Mouse (Mus musculus): ENCODE data around the gene Ampd2. TPM values are rescaled to one million over a fixed set of nuclear protein-coding genes. Genes with fewer than 3 reads are reported as not detected.

Gene Ampd2
- polyA plus RNA-seq, 1 experiment from 2014 or later = 69.8 TPM

DNA sequence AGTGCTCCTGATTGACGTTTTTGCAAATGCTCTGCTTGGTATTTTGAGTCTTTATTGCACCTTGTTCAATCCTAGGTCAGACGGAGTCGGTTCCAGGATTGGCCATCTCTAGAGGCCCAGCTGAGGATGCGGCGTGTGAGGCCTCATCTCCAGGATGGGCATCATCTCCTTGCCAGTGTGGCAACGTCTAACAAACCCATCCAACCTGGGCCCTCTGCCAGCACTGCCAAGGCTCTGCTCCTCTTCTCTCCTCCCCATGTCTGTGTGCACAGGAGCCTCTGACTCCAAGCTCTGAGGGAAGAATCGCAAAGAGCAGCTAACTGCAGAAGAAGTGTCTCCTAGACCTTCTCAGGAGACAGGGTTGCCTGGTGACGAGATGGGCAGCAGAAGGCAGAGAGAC lies 23.8 kb downstream of the Ampd2 start:
- no peak overlapping the region for H3K4me3 ChIP-seq (ENCODE audit: low read length)

DNA sequence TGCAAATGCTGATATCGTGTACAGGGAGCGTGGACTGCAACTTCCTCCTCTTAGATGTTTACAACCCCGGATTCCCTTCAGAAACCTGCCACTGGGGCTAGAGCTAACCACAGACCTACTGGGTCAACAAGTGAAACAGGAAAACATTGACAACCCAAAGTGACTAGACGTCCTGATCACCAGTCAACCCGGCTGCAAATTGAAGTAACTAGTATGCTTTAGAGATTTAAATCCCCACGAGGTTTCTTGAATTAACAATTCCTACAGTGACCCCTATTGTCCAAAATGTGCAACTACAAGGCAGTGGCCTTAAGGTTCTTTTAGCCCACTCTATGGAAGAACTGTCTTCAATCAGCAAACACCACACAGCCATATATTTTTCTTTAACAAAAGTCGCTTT lies 25.0 kb downstream of the Ampd2 start:
- Histone ChIP-seq H3K27me3 (ENCODE audit: insufficient read depth, low read length) (no peaks in the 10 kb centered on the region), H3K27ac (ENCODE audit: low read length) (no peak overlapping the region), H3K36me3 (ENCODE audit: insufficient read depth, low read length) (no peaks in the 10 kb centered on the region), H3K4me1 (ENCODE audit: insufficient read depth, low read length) (no peaks in the 10 kb centered on the region), H3K4me2 (replicated peaks; ENCODE audit: low read depth, low read length) (peak overlapping the region; percentile 50), H3K9me3 (ENCODE audit: low read length) (no peaks in the 10 kb centered on the region), H3K9ac (replicated peaks; ENCODE audit: low read length) (no peak overlapping the region; the same call in 1 of the 2 replicates), H3K4me3 (ENCODE audit: low read length) (peak overlapping the region; percentile 8)
- no peak for ATAC-seq (ENCODE audit: low FRiP score, low TSS enrichment)
- WGBS = 15% methylated on average over 7 of the region's 7 CpGs

More for the DNA sequence above, 23.8 kb downstream of the Ampd2 start:
- Histone ChIP-seq H3K27ac (ENCODE audit: low read length) (no peak overlapping the region), H3K27me3 (ENCODE audit: insufficient read depth, low read length) (no peaks in the 10 kb centered on the region), H3K9ac (replicated peaks; ENCODE audit: low read length) (no peak overlapping the region), H3K4me2 (replicated peaks; ENCODE audit: low read depth, low read length) (no peak overlapping the region), H3K9me3 (ENCODE audit: low read length) (no peaks in the 10 kb centered on the region), H3K4me1 (ENCODE audit: insufficient read depth, low read length) (no peaks in the 10 kb centered on the region), H3K36me3 (ENCODE audit: insufficient read depth, low read length) (no peaks in the 10 kb centered on the region)
- 83% methylated on average over 8 of the region's 8 CpGs for WGBS
- ATAC-seq (ENCODE audit: low FRiP score, low TSS enrichment) = no peak

DNA sequence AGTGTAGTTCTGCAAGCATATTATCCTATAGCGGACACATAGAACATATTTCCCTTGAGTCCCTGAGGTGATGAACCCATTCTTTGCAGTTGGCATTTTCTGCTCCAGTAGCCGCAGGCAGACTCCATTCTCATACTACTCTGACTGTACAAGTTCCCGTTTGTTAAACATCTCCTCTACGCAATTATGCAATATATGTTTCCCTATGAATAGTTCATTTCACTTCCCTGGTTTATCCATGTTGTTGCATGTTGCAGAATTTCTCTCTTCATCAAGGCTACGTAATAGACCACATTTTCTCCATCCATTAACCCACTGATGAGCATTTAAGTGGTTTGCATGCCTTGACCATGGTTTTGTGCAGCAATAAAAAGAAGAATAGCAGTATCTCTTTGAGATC lies 36.0 kb downstream of the Ampd2 start:
- Histone ChIP-seq H3K4me3 (ENCODE audit: low read length) (no peak overlapping the region), H3K4me1 (ENCODE audit: insufficient read depth, low read length) (no peaks in the 10 kb centered on the region), H3K9me3 (ENCODE audit: low read length) (no peaks in the 10 kb centered on the region), H3K4me2 (replicated peaks; ENCODE audit: low read depth, low read length) (no peak overlapping the region), H3K36me3 (ENCODE audit: insufficient read depth, low read length) (no peaks in the 10 kb centered on the region), H3K9ac (replicated peaks; ENCODE audit: low read length) (no peak overlapping the region), H3K27me3 (ENCODE audit: insufficient read depth, low read length) (no peaks in the 10 kb centered on the region), H3K27ac (ENCODE audit: low read length) (no peak overlapping the region)
- WGBS = 88% methylated on average over 5 of the region's 5 CpGs
- ATAC-seq (ENCODE audit: low FRiP score, low TSS enrichment) = no peak

DNA sequence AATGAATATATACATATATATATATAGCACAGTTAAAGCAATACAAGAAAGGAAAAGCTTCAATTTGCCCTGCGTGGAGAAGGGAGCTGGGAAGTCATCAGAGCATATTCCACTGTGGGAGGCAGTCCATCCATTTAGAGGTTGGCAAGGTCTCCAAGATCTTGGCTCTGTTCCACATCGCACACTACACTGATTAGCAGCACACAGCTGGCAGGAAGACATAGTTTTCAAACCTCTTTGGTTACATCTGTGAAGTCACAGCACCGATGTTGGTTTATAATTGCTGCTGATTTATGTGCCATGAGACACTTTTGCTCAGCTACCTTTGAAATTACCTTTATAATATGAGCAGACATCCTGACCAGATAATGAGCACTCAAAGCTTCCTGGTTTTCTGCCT lies 38.1 kb downstream of the Ampd2 start:
- no peak overlapping the region for H3K9ac ChIP-seq (replicated peaks; ENCODE audit: low read length)
- no peak for ATAC-seq (ENCODE audit: low FRiP score, low TSS enrichment)
- H3K4me1 ChIP-seq (ENCODE audit: insufficient read depth, low read length) = peaks cover 7% of the 10 kb centered on the region; the same call in 1 of the 2 replicates
- no peaks in the 10 kb centered on the region for H3K36me3 ChIP-seq (ENCODE audit: insufficient read depth, low read length)
- H3K9me3 ChIP-seq (ENCODE audit: low read length) = no peaks in the 10 kb centered on the region
- H3K27me3 ChIP-seq (ENCODE audit: insufficient read depth, low read length) = no peaks in the 10 kb centered on the region
- H3K4me3 ChIP-seq (ENCODE audit: low read length) = no peak overlapping the region
- H3K27ac ChIP-seq (ENCODE audit: low read length) = no peak overlapping the region
- H3K4me2 ChIP-seq (replicated peaks; ENCODE audit: low read depth, low read length) = no peak overlapping the region
- WGBS = 48% methylated on average over 3 of the region's 3 CpGs

DNA sequence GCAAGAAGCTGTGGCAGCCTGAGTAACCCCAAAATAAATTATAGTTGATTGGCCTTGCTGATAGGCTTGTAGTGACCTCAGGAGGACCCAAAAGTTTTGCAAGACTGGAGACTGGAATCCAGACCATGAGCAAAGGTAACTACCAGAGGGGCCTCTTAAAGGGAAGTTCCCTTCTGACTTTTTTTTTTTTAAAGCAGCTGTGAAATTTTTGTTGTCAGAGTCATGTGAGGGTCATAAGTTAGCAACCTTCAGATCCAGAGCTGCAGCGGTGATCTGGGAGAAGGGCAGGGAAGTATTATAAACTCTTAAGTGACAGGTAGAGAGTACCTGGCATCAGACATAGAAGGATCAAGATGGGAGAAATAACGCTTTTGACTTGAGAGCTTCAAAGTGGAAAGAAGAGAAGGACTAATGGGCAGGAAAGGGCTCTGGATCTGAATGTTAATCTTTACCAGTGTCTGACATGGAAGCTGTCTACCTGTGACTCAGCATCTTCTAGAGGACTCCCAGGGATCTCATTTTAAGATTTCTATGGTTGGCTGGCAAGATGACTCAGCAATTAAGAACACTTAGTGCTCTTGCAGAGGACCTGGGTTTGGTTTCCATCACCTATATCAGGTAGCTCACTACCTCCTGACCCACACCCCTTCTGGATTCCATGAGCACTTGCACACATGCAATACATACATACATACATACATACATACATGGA lies 39.4 kb downstream of the Ampd2 start:
- Histone ChIP-seq H3K36me3 (ENCODE audit: insufficient read depth, low read length) (no peaks in the 10 kb centered on the region), H3K4me3 (ENCODE audit: low read length) (no peak overlapping the region), H3K4me2 (replicated peaks; ENCODE audit: low read depth, low read length) (no peak overlapping the region), H3K9ac (replicated peaks; ENCODE audit: low read length) (no peak overlapping the region), H3K27me3 (ENCODE audit: insufficient read depth, low read length) (no peaks in the 10 kb centered on the region), H3K4me1 (ENCODE audit: insufficient read depth, low read length) (peaks cover 7% of the 10 kb centered on the region; the same call in 1 of the 2 replicates), H3K27ac (ENCODE audit: low read length) (no peak overlapping the region), H3K9me3 (ENCODE audit: low read length) (no peaks in the 10 kb centered on the region)
- ATAC-seq (ENCODE audit: low FRiP score, low TSS enrichment) = no peak
- WGBS = 71% methylated on average over 2 of the region's 2 CpGs

GRCm38 (mm10) chr3:108044394-108045140 lies 41.9 kb downstream of the Ampd2 start, which contains the start of gene Gstm4:
Gene Gstm4, minus strand, starts transcription at chr3:108044894.
- Histone ChIP-seq H3K27ac (ENCODE audit: low read length) (peak within 1 kb of the TSS; percentile 52; the same call in 1 of the 2 replicates), H3K4me1 (ENCODE audit: insufficient read depth, low read length) (peaks cover 7% of the 10 kb centered on the region; the same call in 1 of the 2 replicates), H3K9ac (replicated peaks; ENCODE audit: low read length) (peak within 1 kb of the TSS; percentile 75), H3K4me2 (replicated peaks; ENCODE audit: low read depth, low read length) (peak within 1 kb of the TSS; percentile 82), H3K36me3 (ENCODE audit: insufficient read depth, low read length) (no peaks in the 10 kb centered on the region), H3K4me3 (ENCODE audit: low read length) (peak within 1 kb of the TSS; percentile 58), H3K27me3 (ENCODE audit: insufficient read depth, low read length) (no peaks in the 10 kb centered on the region), H3K9me3 (ENCODE audit: low read length) (no peaks in the 10 kb centered on the region)
- 4% methylated on average over 29 of the region's 29 CpGs for WGBS
- ATAC-seq (ENCODE audit: low FRiP score, low TSS enrichment) = peak; percentile 95

GRCm38 (mm10) chr3:108033156-108033555 lies 53.3 kb downstream of the Ampd2 start:
- H3K36me3 ChIP-seq (ENCODE audit: insufficient read depth, low read length) = no peaks in the 10 kb centered on the region
- H3K4me3 ChIP-seq (ENCODE audit: low read length) = no peak overlapping the region
- H3K4me1 ChIP-seq (ENCODE audit: insufficient read depth, low read length) = no peaks in the 10 kb centered on the region
- ATAC-seq (ENCODE audit: low FRiP score, low TSS enrichment) = no peak
- H3K9ac ChIP-seq (replicated peaks; ENCODE audit: low read length) = no peak overlapping the region
- H3K27me3 ChIP-seq (ENCODE audit: insufficient read depth, low read length) = no peaks in the 10 kb centered on the region
- no peak overlapping the region for H3K4me2 ChIP-seq (replicated peaks; ENCODE audit: low read depth, low read length)
- 44% methylated on average over 5 of the region's 5 CpGs for WGBS
- no peak overlapping the region for H3K27ac ChIP-seq (ENCODE audit: low read length)
- no peaks in the 10 kb centered on the region for H3K9me3 ChIP-seq (ENCODE audit: low read length)

- Histone ChIP-seq H3K27ac (ENCODE audit: low read length) (no peak overlapping the region), H3K4me2 (replicated peaks; ENCODE audit: low read depth, low read length) (no peak overlapping the region), H3K27me3 (ENCODE audit: insufficient read depth, low read length) (no peaks in the 10 kb centered on the region), H3K9me3 (ENCODE audit: low read length) (no peaks in the 10 kb centered on the region), H3K4me1 (ENCODE audit: insufficient read depth, low read length) (no peaks in the 10 kb centered on the region), H3K36me3 (ENCODE audit: insufficient read depth, low read length) (no peaks in the 10 kb centered on the region), H3K4me3 (ENCODE audit: low read length) (no peak overlapping the region), H3K9ac (replicated peaks; ENCODE audit: low read length) (no peak overlapping the region)
- ATAC-seq (ENCODE audit: low FRiP score, low TSS enrichment) = no peak
These were observed 54.3 kb downstream of the Ampd2 start for GRCm38 (mm10) chr3:108032113-108032512.

- no peaks in the 10 kb centered on the region for H3K27me3 ChIP-seq (ENCODE audit: insufficient read depth, low read length)
- no peak overlapping the region for H3K27ac ChIP-seq (ENCODE audit: low read length)
- no peak overlapping the region for H3K4me3 ChIP-seq (ENCODE audit: low read length)
- H3K4me1 ChIP-seq (ENCODE audit: insufficient read depth, low read length) = no peaks in the 10 kb centered on the region
- no peaks in the 10 kb centered on the region for H3K9me3 ChIP-seq (ENCODE audit: low read length)
- H3K4me2 ChIP-seq (replicated peaks; ENCODE audit: low read depth, low read length) = no peak overlapping the region
- 70% methylated on average over 4 of the region's 4 CpGs for WGBS
- no peak overlapping the region for H3K9ac ChIP-seq (replicated peaks; ENCODE audit: low read length)
- ATAC-seq (ENCODE audit: low FRiP score, low TSS enrichment) = peak; percentile 64
- H3K36me3 ChIP-seq (ENCODE audit: insufficient read depth, low read length) = no peaks in the 10 kb centered on the region
These were observed 57.6 kb downstream of the Ampd2 start for GRCm38 (mm10) chr3:108028641-108029365.
